Mouse (Mus musculus) left cerebral cortex, adult 2 months (tissue): ENCODE data around the gene Traf6. TPM values are rescaled to one million over a fixed set of nuclear protein-coding genes. Genes with fewer than 3 reads are reported as not detected.

Experiments used
- DNase-seq, 2 experiments: peaks; one replicate each; pipeline ENCODE4 v3.0.0; 2021 to 2022; ENCODE audit warnings: low spot score in 2 of 2, mixed read lengths in 1 of 2; ENCODE audit errors: extremely low spot score in 1 of 2
- H3K27ac ChIP-seq: fragments of 200-600 bp; 2 replicates; pipeline ENCODE4 v1.8.1; 2022
- H3K4me3 ChIP-seq: fragments of 200-600 bp; 2 replicates; pipeline ENCODE4 v1.8.1; 2022
- CTCF ChIP-seq: fragments of 200-600 bp; IDR thresholded peaks from 2 replicates; pipeline ENCODE4 v1.8.1; 2022; ENCODE audit warnings: antibody characterized with exemption, mild to moderate bottlenecking, moderate library complexity
- intact Hi-C: fragments of 180-260 bp; cut with DNase I; formaldehyde crosslinking; loops from one replicate; pipeline ENCODE4 v1.15.1; 2025
- total RNA-seq, 2 experiments: library from RNA; stranded (reverse); gene quantifications; 2 replicates each; pipeline ENCODE4 v1.2.3; 2021

Traf6 gene
- total RNA-seq, 2 experiments from 2014 or later: 12.6 to 12.9 TPM

DNA sequence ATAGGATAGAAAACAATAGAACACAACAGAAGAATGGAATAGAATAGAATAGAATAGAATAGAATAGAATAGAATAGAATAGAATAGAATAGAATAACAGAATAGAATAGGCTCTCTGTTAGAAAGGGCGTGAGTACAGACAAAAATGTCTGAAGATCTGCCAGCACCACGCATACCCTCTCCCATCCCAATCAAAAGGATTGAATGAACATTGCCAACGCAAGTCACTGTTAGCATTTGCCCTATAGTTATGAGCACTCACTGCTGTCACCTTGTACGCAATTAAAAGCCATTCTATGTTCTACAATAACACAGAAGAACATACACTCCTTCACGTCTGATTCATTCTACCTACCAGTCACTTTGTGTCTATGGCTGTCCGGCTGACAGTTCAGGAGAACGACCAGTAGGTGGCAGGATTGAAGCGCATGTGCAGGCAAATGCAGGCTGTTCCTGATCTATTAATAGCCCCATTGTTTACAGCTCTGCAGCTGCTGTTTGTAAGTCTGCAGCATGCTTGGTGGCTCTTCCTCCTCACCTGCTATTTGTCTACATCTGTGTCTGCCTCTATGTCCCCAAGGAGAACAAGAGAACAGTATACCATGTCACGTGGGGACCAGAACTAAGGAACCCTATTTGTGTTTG, 13.0 kb upstream of the Traf6 start:
- TF ChIP-seq CTCF: peak; percentile 90
- Histone ChIP-seq H3K27ac (peak overlapping the region; percentile 7; the same call in 1 of the 2 replicates), H3K4me3 (no peak overlapping the region)
- intact Hi-C loops: no loop called here
- peak; percentile 58 to 60 for DNase-seq

DNA sequence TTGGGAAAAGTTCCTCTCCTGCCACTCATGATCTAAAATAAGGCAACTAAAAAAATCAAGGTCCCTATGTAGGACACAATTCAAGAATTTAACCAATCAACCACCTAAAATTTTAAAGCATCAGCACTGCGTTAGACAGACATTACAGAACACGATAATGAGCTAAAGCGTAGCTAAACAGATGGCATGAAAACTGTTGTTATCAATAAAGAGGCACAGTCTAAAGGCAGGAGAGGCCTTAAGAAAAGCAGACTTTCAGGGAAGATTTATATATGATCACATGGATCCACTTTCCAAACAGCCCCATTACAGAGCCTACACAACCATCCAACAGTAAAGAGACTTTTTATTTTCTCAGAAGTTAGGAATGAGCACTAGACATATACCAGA, 12.5 kb upstream of the Traf6 start:
- TF ChIP-seq CTCF: no peak
- no peak for DNase-seq
- no peak overlapping the region for H3K4me3 ChIP-seq
- H3K27ac ChIP-seq: peak overlapping the region; percentile 63; the same call in 1 of the 2 replicates
- intact Hi-C loops: no loop called here

DNA sequence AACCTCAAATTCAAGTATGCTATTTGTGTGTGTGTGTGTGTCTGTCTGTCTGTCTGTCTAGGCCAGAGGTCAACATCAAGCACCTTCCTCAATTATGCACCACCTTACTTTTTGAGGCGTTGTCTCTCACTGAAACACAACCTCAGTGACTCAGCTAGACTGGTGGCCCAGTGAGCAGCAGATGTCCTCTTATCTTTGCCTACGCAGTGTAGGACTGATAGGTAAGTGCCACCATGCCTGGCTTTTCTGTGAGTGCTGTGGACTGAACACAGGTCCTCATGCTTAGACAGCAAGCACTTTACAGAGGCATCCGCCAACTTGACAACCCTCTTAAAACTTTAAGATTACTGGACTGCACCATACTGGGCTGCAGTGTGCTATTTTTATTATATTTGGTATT, 9.5 kb upstream of the Traf6 start:
- no peak for DNase-seq
- H3K27ac ChIP-seq: no peak overlapping the region
- TF ChIP-seq CTCF: no peak
- intact Hi-C loops: no loop called here
- H3K4me3 ChIP-seq: no peak overlapping the region

DNA sequence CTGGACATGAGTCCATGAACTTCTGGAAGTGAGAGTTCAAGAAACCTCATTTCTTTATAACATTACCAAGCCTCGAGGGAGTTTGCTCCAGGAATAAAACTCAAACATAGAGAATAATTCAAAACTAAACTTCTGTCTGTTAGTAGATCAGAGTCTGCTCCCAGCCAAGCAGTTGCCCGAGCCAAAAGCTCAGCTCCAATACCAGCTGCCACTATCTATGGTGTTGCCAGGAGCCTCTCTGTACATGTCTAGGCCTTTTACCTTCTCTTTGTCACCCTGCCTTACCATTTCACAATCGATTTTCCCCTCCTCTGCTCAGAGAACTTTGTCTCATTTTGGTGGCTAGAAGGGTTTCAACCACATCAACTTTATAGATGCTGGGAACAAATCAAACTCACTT, 4.7 kb upstream of the Traf6 start:
- no peak for DNase-seq
- Histone ChIP-seq H3K4me3 (no peak overlapping the region), H3K27ac (no peak overlapping the region)
- intact Hi-C loops: no loop called here
- TF ChIP-seq CTCF: no peak

DNA sequence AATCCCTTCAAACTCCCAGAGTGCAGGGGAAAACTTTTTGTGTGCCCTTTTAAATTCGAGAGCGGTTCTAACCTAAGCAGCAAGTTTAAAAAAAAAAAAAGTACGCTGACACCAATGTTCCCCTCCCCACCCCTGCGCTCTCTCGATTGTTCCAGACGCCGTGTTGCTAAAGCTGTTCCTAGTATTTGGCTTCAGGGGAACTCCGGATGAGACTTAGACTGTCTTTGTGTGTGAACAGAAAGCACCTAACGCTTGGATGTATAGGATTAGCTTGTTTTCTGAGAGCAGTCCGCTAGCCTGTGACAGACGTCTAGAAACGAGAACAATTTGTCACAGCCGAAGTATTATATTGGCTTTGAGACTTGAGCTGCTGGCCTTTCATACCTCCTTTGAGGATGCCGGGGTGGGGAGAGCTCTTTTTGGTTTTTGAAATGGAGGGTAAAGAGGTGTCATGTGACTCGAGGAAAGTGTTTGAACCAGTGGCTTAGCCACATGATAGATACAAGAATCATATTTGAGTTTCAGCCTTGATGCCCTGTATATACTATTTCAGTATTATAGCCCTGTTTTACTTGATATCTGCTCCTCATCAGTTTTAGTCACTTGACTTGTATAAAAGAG, 1.0 kb downstream of the Traf6 start:
- Histone ChIP-seq H3K4me3 (peak overlapping the region; percentile 67), H3K27ac (no peak overlapping the region)
- no peak for TF ChIP-seq CTCF
- intact Hi-C loops: no loop called here
- no peak for DNase-seq

DNA sequence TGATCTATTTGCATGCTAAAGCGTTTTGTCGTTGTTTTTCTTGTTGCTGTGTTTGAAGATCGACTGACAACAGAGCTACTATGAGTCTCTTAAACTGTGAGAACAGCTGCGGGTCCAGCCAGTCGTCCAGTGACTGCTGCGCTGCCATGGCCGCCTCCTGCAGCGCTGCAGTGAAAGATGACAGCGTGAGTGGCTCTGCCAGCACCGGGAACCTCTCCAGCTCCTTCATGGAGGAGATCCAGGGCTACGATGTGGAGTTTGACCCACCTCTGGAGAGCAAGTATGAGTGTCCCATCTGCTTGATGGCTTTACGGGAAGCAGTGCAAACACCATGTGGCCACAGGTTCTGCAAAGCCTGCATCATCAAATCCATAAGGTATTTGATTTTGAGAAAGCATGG, 6.2 kb downstream of the Traf6 start:
- intact Hi-C loops: no loop called here
- no peak overlapping the region for H3K27ac ChIP-seq
- no peak for TF ChIP-seq CTCF
- DNase-seq: no peak
- no peak overlapping the region for H3K4me3 ChIP-seq

DNA sequence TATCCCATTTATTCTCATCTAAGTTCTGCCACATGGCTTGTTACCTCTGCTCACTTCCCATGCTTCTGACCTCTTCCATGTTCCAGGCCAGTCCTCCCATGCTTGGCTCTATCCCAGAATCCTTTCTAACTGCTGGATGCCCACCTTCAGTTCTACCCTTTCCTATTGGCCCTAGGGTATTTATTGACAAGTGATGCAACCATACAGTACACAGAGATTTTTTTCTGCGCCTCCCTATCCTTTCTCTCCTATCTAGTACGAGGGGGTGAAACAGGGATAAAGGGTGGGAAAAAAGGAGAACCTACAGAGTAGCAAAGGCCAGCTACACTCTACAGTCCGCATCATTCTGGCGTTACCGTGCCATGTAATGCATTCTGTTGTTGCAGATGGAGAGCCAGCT, 9.8 kb downstream of the Traf6 start:
- intact Hi-C loops: no loop called here
- Histone ChIP-seq H3K27ac (no peak overlapping the region), H3K4me3 (no peak overlapping the region)
- DNase-seq: no peak
- TF ChIP-seq CTCF: no peak

DNA sequence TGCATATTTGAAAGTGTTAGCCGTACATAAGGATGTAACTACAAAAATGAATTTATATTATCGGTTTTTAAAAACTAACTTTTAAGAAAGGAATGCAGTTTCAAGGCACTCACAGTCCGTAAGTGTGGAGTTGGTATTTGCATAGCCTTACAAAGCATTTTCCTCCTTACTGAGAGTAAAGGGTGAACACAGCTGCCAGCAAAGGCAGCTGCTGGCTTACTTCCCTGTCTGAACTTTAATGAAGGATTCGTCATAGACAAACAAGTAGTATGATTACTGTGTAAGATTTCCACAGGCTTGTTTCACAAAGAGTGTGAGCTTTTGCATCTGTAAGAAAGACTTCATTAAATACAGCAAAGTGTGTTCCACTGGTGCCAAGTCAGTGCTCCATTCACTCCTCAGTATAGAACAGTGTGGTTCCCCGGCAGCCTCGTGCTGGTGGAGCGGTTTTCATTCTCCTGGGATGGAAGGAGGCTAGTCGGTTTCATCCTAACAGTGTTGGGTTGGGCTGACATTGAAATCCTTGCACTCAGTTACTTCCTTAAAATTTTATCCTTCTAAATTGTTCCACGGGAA, 12.1 kb downstream of the Traf6 start:
- TF ChIP-seq CTCF: no peak
- Histone ChIP-seq H3K27ac (no peak overlapping the region), H3K4me3 (no peak overlapping the region)
- DNase-seq: no peak
- intact Hi-C loops: no loop called here

DNA sequence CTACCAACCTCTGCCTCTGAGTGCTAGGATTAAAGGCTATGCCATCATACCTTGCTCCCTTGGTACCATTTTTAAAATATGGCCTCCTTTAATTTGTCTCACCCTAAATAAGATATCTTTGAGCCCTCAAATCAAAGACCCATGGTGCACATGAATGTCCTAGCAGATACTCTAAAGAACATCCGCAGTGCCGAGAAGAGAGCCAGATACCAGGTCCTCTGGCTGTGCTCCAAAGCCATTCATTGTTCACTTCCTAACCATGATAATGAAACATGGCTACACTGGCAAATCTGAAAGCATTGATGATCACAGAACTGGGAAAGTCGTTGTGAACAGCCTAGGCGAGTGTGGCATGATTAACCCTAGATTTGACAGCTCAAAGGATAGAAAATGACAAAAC, 14.8 kb downstream of the Traf6 start:
- no peak for DNase-seq
- intact Hi-C loops: no loop called here
- no peak for TF ChIP-seq CTCF
- H3K4me3 ChIP-seq: no peak overlapping the region
- H3K27ac ChIP-seq: no peak overlapping the region

DNA sequence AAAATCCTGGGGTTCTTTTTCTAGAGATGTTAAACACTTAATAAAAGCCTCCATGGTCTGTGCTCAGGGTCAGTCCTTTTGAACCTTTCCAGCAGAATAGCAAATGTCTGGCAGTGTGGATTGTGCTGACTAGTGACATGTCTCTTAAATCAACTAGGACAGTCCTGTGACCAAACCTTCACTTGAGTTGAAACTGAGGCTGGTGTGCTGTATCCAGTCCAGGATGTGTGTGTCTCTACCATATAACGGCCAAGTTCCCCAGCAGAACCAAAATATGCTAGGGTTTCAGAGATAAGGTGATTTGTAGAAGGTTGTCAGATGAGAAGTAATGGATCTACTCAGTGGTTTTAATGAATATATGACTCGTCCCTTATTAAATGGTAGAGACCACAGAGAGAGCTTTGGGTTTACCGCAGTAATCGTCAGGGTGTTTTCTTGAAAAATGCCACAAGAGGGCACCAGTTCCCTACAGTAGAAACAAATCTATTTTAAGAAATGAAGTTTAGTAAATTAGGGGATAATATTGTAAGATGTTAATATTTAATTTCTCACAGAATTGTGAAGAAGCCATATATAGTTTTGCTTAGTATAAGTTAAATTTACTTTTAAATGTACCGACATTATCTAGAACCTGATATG, 15.5 kb downstream of the Traf6 start:
- intact Hi-C loops: no loop called here
- Histone ChIP-seq H3K4me3 (no peak overlapping the region), H3K27ac (no peak overlapping the region)
- no peak for DNase-seq
- peak; percentile 76 for TF ChIP-seq CTCF

DNA sequence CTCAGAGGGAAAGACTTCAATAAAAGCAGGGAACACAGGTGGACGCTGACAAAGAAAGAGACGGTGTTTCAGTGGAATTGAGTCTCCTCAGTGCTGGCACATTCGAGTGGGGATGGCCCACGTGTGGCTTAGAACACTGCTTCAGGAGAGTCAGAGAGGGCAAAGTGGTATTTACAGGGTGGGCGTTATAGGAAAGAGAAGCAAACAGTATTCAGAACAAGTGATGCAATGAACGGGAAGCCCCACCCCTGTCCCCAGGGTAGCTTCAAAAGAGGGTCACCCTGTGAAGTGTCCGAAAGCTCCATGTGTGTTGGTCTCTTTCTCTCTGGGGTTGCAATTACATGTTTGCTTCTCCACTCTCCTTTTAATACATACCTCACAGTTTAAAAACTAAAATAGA, 17.4 kb downstream of the Traf6 start:
- Histone ChIP-seq H3K27ac (no peak overlapping the region), H3K4me3 (no peak overlapping the region)
- no peak for TF ChIP-seq CTCF
- DNase-seq: no peak
- intact Hi-C loops: no loop called here

DNA sequence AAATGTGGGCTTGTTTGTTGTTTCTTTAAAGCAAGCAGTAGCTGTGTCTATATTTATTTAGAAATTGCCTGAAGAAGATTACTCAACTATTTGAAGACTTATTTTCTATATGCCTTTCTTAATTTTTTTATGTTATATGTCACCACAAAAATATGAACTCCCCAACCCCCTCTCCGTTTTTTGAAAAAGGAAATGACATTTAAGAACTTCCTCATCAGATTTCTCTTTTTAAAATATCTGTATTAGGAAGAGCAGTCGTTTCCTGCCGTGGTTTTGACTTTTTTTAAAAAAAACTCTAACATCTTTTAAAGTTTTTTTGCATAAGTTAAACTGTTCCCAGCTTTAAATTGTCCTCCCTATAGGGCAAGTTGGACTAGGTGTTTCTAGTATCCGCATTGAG, 21.1 kb downstream of the Traf6 start:
- intact Hi-C loops: no loop called here
- H3K4me3 ChIP-seq: no peak overlapping the region
- no peak overlapping the region for H3K27ac ChIP-seq
- DNase-seq: no peak
- no peak for TF ChIP-seq CTCF
